Mouse (Mus musculus) liver, postnatal 0 days (tissue): ENCODE data around the gene H2-Ab1.

Source experiments
- CTCF ChIP-seq: sonication (generic); IDR thresholded peaks from 2 replicates; pipeline ENCODE4 v1.5.1; 2016; ENCODE audit warnings: antibody characterized with exemption, low read depth
- EP300 ChIP-seq: IDR thresholded peaks from 2 replicates; pipeline ENCODE4 v1.6.1; 2016; ENCODE audit warnings: antibody characterized with exemption, low read depth, mild to moderate bottlenecking

DNA sequence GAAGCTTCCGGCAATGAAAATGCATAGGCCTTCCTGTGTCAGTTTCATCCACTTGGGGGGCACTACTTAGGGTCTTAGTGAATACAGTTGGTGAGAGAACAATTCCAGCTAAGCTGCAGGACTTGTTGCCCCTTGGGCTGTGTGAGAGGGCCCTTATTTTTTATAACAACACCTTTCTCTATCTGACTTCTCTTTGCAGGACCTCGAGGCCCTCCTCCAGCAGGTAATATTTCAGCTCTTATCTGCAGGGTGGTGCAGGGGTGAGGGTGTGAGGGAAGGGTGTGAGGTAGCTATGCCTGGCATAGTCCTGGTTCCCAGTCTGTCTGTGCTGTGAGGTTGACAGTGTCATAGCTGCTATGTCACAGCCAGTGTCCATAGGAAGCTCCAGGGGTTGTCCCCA, 10.8 kb downstream of the H2-Ab1 start:
- TF ChIP-seq CTCF, result no peak
- no peak for TF ChIP-seq EP300
